Mouse (Mus musculus) G1E (cell line): Measurements from ENCODE around the gene Lrrc31.

Experiments used
- CTCF ChIP-seq: IDR thresholded peaks from 2 replicates; pipeline ENCODE4 v1.5.1; 2012; ENCODE audit warnings: low read depth, low read length, inconsistent platforms, mixed read lengths
- GATA1 ChIP-seq: IDR thresholded peaks from 2 replicates; pipeline ENCODE4 v1.6.1; 2012; ENCODE audit warnings: borderline replicate concordance, low read length, inconsistent platforms, mixed read lengths
- GATA2 ChIP-seq: IDR thresholded peaks from 2 replicates; pipeline ENCODE4 v1.6.1; 2012; ENCODE audit warnings: low read depth, low read length, inconsistent platforms, borderline replicate concordance
- POLR2AphosphoS5 ChIP-seq: IDR thresholded peaks from 2 replicates; pipeline ENCODE4 v1.6.1; 2012; ENCODE audit warnings: low read depth, low read length, inconsistent platforms; ENCODE audit not compliant: insufficient replicate concordance
- TAL1 ChIP-seq: conservative IDR thresholded peaks from 2 replicates; pipeline ENCODE4 v1.6.1; 2012; ENCODE audit warnings: low read depth, low read length, inconsistent platforms, mixed read lengths

GRCm38 (mm10) chr3:30633681-30634080, 66.0 kb downstream of the Lrrc31 start:
- TF ChIP-seq CTCF (no peak), TAL1 (no peak), GATA2 (no peak), GATA1 (no peak), POLR2AphosphoS5 (no peak)
